Mouse (Mus musculus) induced T-regulatory cell, adult 2 months (primary cell): Measurements from ENCODE around the gene Pitpna.

ENCODE experiments used
- DNase-seq: peaks from one replicate; pipeline ENCODE4 v3.0.0-alpha.2; 2012; ENCODE audit warnings: low read depth

Pitpna gene

GRCm38 (mm10) chr11:75631561-75632225, 43.8 kb downstream of the Pitpna start:
- DNase-seq = peak; percentile 70

GRCm38 (mm10) chr11:75632921-75633320, 45.0 kb downstream of the Pitpna start:
- no peak for DNase-seq

- DNase-seq = no peak
These were observed 46.9 kb downstream of the Pitpna start for GRCm38 (mm10) chr11:75634801-75635200.

- DNase-seq = no peak
These were observed 47.4 kb downstream of the Pitpna start for GRCm38 (mm10) chr11:75635315-75635714.

- DNase-seq = no peak
These were observed 55.4 kb downstream of the Pitpna start for GRCm38 (mm10) chr11:75643323-75643722.

- DNase-seq = no peak
These were observed 56.8 kb downstream of the Pitpna start for GRCm38 (mm10) chr11:75644684-75645083.

- no peak for DNase-seq
These were observed 59.8 kb downstream of the Pitpna start for GRCm38 (mm10) chr11:75647681-75648211.

- DNase-seq = no peak
These were observed 61.3 kb downstream of the Pitpna start for GRCm38 (mm10) chr11:75649155-75649561.

GRCm38 (mm10) chr11:75650311-75650710, 62.4 kb downstream of the Pitpna start, which contains the start of gene Myo1c:
Myo1c (plus strand) TSS chr11:75650504.
- no peak for DNase-seq

- no peak for DNase-seq
These were observed 63.1 kb downstream of the Pitpna start for GRCm38 (mm10) chr11:75650958-75651425.

- peak; percentile 84 for DNase-seq
These were observed 63.7 kb downstream of the Pitpna start for GRCm38 (mm10) chr11:75651426-75652221.

- DNase-seq = peak; percentile 76
These were observed 64.5 kb downstream of the Pitpna start for GRCm38 (mm10) chr11:75652222-75652941.

- DNase-seq = no peak
These were observed 65.2 kb downstream of the Pitpna start for GRCm38 (mm10) chr11:75652942-75653684.

GRCm38 (mm10) chr11:75653781-75654470, 66.0 kb downstream of the Pitpna start:
- peak; percentile 86 for DNase-seq

GRCm38 (mm10) chr11:75654471-75655390, 66.8 kb downstream of the Pitpna start:
- DNase-seq = peak; percentile 74

- DNase-seq = peak; percentile 82
These were observed 68.0 kb downstream of the Pitpna start for GRCm38 (mm10) chr11:75655621-75656545.

- peak; percentile 61 for DNase-seq
These were observed 69.0 kb downstream of the Pitpna start for GRCm38 (mm10) chr11:75656621-75657590.
